Mouse (Mus musculus) adipocyte (in vitro differentiated cells): ENCODE results near the gene Dennd5a.

Experiments
- DNase-seq: peaks from one replicate; pipeline ENCODE4 v3.0.0-alpha.2; 2016; ENCODE audit warnings: low spot score

The Dennd5a gene

DNA sequence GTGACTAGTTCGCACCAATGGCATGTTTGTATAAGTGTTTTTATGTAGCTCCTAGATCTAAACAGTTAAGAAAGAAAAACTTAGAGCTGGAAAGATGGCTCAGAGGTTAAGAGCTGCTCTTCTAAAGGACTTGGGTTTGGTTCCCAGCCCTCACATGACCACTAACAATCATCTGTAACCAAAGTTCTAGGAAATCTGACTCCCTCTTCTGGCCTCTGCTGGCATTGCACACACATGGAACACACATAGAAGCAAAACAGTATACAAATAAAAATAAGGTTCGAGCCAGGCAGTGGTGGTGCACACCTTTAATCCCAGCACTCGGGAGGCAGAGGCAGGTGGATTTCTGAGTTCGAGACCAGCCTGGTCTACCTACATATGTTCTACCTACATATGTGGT is 3.4 kb upstream of the Dennd5a start:
- DNase-seq = no peak

DNA sequence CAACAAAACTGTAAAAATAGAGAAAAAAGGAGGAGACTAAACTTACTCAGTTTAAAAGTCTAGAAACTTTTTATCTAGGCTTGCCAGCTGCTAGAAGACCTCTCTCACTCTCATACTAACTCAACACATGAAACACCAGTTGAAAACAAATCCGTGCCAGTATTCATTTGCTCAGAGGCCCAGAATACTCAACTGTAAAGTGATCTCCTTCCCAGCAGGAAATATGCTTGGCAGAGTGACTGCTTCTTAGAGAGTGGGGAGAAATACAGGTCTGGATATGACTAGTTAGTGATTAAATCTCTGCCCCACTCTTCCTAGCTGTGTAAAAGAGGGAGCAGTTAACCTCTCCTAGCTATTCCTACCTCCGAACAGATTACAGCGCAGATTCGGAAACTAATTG is 2.3 kb upstream of the Dennd5a start:
- peak; percentile 24 for DNase-seq

DNA sequence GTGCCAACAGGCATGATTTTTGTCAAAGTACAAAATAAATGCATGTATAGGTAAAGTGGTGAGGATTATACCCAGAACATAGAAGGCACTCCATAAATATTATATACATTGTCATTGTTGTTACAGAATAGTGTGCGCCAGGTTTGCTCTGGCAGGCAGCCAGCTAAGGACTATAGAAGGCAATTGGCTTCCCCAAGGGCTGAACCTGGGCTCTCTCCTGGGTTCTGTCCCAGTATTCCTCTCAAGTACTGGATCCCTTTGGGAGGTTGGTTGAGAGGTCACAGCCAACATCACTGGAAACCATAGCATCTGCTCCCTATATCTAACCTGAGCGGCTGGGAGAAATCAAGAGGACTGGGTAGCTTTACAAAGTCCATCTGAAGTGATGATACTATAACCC is 1.3 kb upstream of the Dennd5a start:
- DNase-seq = no peak

DNA sequence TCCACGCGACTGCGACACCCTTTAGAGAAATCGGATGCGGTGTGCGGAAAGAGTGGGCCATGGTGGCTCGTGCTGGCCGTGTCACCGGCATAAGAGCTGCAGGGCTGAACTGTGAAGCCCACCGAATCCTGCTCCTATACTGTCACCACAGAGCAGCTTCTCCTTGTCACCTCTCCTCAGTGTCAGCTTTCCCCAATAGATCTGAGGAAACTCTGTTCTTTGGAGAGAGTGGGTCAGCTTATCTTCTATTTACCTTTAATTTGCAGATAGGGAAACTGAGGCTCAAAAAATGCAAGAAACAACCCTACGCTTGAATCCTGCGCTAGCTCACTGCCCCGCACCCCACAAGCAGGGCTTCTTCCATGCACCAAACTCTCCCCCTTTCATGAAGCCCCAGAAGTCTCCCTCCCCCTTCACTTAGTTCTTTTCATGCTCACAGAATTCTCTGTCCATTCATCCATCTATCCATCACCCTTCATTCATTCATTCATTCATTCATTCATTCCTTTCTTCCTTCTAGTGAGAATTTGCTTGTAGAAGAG is 414 bp upstream of the Dennd5a start:
- DNase-seq = no peak

DNA sequence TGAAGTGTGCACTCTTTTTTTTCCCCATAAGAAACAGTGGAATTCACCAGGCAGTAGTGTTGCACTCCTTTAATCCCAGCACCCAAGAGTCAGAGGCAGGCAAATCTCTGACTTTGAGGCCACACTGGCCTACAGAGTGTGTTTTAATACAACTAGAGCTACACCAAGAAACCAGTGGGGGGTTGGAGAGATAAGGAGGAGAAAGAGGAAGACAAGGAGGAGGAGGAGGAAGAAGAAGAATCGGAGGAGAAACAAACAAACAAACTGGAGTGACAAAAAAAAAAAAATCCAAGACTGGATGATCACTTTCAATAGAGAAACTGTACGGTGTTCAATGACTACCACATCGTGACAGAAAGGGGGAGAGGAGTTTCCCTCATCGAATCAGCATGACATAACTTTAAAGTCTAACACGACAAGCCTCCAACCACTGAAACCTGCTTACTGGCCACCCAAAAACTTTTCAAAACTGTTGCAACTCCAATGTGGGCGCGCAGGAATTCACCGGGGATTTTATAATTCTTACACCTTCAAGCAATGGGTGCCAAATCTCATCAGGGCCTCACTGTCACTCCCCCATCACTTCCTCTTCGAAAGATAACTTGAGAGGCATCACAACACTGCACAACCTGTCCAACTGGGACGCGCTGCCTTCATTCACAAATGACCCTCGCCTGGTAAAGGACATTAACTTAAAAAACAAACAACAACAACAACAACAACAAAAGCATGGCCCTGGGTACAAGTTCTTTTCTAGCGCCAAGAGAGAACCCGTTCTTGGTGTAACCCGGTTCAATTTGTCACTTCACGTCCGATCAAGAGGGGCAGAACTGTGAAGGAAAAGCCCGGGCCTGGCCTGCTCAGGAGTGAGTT is 1.2 kb downstream of the Dennd5a start:
- no peak for DNase-seq

DNA sequence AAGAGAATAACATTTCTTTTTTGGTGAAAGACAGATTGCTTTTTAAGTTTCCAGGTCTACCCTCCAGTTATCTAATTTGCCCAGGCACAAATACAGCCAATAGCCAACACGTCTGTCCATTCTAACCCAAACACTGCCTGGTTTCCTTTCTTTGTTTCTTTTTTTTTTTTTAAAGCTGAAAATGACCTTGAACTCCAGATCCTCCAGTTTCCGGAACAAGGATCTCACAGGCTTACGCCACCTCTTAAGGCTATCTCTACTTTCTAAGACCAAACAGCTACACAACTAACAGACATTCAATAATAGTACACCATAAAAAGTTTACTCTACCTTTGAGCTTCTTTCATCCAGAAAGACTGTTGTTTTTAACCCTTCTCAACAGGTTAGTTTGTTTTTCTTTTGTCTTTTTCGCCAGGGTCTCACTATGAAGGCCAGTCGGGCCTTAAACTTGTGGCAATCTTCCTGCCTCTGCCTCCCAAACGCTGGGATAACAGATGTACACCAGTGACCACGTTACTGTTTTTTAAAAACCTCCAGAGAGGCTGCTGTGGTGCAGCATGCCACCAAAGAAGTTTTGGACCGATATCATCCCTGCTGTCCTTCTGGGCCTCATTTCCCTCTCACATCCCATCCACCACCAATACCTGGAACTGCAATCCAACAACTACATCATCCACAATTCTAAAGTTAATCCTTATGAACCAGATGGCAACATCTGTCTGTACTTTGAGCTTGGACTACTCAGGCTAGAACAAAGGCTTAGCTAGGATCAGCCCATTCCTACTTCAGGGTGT is 2.1 kb downstream of the Dennd5a start:
- DNase-seq = no peak

DNA sequence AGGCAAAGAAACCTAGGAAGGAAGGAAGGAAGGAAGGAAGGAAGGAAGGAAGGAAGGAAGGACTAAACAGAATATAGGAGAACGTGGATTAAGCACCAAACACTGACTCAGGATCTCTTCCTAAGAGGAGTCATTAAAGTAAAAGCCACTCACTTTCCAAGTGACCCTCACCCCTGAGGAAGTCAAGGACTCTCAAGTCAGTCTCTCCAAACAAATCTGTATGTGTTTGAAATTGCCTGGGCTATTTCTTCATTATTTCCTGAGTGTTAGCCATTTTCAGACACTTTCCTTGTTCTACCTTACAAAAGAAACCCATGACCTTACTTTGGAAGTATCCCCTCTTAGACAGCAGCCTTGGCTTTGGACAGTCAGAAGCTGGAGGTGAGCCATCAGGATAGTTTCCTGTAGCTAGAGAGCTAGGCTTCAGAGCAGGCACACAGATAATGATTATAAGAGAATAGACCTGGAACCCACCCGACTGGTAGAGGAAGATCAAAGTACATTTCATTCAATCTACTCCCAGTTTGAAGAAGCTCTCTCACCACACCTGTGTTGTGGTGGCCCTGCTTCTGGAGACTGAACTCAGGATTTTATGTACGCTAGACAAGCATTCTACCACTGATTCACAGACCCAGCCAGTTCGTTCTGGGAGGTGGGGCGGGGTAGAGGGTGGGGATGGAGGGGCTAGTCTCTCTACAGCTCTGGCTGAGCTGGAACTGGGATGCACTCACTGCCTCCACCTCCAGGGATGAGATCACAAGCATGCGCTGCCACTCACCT is 5.5 kb downstream of the Dennd5a start:
- no peak for DNase-seq

DNA sequence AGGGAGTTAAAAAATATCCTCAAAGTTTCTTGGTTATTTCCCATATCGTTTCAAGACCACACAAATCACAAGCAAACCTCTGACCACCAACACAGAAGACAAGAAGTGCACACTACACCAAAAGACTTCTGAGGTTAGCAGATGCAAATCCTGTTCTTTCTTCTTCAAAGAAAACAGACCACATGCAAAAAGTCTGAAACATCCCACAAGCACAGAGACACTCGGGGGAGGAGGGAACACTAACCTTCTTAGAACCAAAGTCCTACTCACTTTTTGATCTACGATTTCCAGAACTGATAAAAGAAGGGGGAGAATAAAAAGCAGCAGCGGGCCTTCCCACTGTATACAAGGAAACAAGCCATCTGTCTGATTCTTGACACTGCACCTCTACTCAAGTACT is 9.0 kb downstream of the Dennd5a start:
- no peak for DNase-seq

DNA sequence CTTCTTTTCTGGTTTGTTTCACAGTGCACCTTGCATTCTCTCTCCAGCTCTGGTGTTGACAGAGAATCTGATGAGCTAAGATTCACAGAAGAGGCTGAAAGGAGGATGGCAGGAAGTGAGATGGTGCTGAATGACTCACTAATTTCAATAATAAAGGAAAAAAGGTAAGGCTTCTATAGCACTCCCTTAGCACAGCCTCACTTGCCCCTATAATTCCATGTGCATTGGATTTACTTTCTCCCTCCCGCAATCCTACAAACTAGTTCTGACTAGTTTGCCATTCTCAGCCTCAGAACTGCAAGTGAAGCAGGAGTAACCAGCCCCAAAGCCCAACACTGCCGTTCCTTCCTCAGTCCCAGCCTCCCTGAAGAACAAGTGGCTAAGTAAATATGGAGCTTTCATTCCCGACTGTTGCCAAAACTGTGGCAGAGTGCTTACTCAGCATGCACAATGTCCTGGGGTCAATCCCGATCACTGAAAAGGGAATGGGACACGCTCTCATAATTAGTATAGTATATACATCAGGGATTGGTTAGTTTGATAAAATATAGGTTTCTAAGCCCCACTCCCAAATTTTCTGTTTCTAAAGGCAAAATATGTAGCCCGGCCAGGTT is 15.7 kb downstream of the Dennd5a start:
- no peak for DNase-seq

DNA sequence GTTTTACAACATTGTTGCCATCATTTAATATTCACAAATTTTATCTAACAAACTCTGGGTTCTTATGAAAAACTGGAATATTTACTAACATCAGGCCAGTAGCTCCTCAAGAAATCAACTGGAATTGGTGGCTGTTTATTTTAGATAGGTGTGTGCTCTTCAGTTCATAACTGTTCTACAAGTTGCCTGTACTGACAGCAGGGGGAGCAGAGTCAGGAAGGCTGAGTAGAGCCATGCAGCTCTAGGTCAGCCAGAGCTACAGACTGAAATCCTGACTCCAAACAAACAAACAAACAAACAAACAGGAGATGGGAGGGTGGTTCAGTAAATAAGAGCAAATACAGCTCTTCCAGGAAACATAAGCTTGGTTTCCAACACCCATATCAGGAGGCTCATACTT is 30.6 kb downstream of the Dennd5a start:
- DNase-seq = peak; percentile 6

DNA sequence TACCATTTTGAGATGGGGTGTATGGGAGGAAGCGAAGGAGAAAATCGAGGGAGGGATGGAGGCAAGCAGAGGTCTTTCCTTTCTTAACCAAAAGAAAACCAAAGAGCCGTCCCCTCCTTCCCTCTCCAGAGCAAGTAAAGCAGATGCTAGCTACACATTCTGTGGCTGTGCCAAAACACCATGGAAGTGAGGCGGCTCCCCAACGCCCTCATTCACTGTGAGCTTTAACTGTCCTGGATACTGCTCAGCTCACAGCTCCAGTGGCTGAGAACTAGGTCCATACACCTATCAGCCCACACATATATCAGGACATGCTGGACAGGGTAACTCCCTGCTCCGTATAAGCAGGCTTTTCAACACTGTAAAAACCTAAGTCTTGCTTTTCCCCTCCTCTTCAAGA is 31.9 kb downstream of the Dennd5a start:
- DNase-seq = no peak

DNA sequence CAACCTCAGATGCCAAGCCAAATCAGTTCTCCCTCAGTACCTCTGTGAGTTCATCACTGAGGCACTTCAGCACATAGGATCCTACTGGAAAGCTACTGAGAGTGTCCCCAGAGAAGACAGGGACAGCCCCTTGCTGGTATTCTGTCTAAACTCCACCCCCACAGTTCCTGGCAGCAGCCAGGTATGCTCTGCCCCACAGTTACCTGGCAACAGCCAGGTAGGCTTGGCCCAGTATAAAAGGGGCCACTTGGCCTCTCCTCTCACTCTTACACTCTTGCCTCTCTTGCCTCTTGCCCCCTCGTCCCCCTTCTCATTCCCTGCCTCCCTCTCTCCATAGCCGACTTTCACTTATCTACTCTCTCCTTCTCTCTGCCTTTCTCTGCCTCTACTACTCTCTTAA is 35.3 kb downstream of the Dennd5a start:
- no peak for DNase-seq

DNA sequence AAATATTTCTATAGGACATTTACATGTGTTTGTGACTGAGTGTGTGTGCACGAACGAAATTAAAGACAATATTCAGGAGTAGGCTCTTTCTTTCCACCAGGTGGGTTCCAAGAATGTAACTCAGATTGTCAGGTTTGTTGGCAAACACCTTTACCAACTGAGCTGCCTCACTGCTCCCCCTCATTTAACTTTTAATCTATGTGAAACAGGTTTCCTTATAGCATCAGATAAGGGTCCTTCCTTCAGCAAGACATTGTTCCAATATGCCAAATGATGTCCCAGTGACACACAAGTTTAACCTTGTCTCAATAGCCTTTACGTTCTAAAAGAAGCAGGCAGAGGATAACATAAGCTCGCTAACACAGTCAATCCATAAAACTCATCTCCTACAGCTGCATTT is 37.4 kb downstream of the Dennd5a start:
- DNase-seq = no peak

DNA sequence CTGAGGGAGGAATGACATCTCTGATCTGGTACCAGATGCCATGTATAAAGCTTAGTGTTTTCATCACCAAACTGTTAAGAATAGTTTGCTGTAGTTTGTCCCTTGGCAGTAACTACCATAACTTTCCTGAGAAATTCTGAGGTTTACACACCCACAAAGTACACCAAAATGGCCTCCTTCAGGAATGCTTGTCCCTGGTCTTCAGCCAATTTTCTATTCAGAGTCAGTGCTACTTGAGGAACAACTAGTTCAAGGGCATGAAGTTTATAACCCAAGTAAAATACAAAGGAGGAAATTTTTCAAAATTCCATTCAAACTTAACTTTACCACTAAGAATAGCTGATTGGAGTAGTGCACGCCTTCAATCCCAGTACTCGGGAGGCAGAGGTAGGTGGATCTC is 54.1 kb downstream of the Dennd5a start:
- DNase-seq = peak; percentile 5

DNA sequence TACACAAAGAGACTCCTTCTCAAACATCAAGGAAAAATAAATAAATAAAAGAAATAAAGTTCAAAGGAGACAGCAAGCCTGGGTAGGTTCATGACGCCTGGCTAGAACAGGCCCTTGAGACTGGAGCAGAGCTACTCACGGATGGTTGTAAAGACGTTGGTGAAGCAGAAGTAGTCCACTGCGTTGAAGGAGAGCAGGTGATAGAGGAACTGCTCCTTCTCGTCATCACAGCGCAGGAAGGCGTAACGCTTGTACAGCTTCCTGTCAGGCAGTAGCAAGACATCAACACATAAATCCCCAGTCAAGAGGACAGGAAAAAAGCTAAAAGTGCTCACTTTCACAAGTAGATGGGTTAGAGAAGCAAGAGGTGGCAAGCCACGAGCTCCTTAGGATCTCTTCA is 59.3 kb downstream of the Dennd5a start:
- DNase-seq = no peak

DNA sequence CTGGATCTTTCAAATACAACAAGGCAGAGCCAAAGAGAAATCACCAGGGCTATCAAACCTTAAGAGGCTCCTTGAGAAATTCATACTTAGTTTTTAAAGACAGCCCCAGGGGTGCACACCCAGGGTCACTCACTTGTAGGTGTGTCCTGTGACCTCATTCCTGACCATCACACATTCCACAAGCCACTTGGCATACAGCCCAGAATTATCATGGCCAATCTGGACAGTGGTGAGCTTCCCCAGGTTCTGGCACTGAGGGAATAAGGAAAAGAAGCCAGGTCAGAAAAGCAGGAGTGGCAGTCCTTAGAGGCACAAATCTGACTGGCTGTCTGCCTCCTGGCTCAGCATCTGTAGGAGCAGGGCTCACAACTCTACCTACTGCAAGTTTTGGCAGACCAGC is 61.4 kb downstream of the Dennd5a start:
- peak; percentile 7 for DNase-seq

DNA sequence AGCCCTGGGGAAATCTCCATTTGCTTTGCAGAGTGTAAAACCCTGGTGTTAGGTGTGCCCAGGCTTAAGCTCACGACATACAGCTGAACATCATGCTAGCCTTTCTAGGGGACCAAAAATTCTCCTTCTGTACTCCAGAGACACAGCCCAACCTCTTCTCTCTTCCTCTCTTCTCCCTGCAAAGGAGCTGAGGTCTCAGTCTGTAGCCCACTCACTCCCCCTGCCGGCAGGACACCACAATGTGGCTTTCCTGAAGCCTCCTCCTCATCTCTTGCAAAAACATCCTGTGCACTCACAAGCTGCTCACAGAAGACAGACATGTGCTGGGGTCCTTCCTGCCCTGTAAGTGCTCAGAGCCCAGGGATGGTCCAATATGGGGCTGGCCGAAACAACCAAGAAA is 67.7 kb downstream of the Dennd5a start:
- DNase-seq = peak; percentile 59

DNA sequence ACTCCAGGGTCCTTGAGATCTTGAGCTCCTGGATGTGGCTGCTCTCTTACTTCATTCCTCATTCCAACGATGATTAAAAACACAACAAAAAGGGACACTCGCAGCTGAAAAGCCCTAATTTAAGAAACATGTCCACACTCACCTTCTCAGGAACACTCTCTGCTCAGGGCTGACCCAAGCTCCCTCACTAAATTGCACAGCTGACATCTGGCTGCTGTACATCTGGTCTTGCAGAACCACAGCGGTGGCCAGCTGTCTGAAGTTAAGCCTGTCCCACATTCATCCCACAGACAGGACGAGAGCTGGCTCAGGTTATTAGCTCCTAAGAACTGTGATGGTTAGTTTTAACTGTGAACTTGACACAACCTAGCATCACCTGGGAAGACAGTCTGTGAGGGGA is 68.5 kb downstream of the Dennd5a start:
- no peak for DNase-seq

DNA sequence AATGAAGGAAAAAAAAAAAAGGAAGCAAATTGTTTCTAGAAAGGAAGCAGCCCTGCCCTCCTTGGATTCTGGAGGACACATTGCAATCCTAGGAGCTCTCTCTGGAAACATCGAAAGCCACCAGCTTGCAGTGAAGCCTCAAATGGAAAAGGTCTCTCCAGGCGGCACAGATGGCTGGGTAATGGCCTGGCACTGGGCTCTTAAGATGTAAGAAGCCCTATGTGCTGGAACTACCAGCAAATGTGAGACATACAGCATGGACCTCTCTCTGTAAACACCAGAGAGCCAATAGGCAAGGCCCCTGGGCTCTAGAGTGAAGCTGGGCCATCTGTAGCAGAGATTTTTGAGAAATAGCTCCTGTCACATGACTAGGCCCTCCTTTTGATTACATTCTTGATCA is 70.0 kb downstream of the Dennd5a start:
- DNase-seq = no peak

DNA sequence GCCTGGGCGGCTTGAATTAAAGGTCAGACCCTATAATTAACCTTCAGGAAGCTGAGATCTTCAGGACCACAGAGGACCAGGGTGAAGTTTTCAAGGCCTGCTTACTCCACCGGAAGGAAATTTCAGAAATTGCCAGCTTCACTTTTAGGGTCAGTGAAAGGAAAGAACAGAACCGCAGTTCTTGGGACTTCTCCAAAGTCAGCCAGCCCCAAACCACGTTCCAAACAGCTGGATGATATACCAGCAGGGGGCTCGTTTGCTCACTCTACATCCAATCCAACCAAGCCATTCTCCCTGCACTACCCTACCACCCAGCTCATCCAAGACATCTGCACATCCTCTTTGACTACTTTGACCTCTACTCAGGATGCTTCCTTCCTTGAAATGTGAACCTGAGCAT is 71.0 kb downstream of the Dennd5a start:
- no peak for DNase-seq

DNA sequence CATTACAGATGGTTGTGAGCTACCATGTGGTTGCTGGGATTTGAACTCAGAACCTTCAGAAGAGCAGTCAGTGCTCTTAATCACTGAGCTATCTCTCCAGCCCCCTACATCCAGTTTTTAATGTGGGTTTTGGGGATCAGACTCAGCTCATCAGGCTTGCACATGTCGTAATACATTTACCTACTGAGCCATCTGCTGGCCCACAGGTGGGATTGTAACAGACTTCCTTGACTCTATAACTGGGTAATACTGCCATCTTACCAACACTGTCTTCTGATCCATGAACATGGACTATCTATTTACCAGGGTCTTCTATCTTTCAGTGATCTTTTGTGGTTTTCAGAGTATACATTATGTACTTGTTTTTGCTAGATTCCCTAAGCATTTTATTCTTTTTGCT is 74.0 kb downstream of the Dennd5a start:
- no peak for DNase-seq

DNA sequence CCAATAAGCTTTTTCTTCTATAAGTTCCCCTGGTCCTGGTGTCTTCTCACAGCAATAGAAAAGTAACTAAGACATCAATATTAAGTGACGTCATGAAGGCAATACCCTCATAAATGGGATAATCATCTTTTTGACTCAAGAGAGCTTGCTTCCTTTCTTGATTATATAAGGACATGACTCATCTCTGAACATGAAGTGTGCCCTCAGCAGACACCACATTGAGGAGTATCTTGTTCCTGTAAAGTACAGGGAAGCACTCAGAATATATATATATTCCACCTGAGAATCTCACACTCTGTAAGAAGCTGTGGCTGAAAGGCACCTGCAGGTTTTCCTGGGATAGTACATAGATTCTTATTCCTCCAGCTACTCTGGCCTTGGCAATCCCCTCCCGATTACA is 77.7 kb downstream of the Dennd5a start:
- no peak for DNase-seq
